Mouse (Mus musculus): ENCODE results near the gene Trpc5.

- TF ChIP-seq CEBPB (IDR thresholded peaks at IDR 0.05; ENCODE audit: low read depth) (no peak), CTCF (IDR thresholded peaks at IDR 0.05; ENCODE audit: control insufficient read depth, insufficient read depth, insufficient read length) (no peak), MAX (IDR thresholded peaks at IDR 0.05) (no peak), MYOD1 (IDR thresholded peaks at IDR 0.05; ENCODE audit: control insufficient read depth, insufficient read length, low read depth) (no peak)
Observed at GRCm38 (mm10) chrX:144536431-144536830, 151.5 kb downstream of the Trpc5 start.
